Mouse (Mus musculus): ENCODE results near the gene Edem1. TPM values are rescaled to one million over a fixed set of nuclear protein-coding genes. Genes with fewer than 3 reads are reported as not detected.

Edem1 gene
- polyA plus RNA-seq, 1 experiment = 18.4 TPM

- H3K4me1 ChIP-seq (ENCODE audit: control insufficient read depth, insufficient read depth, low read length) = peaks cover 17% of the 10 kb centered on the region
- TF ChIP-seq POLR2A (IDR thresholded peaks at IDR 0.05; ENCODE audit: borderline replicate concordance, extremely low read depth, low read depth, low read length) (no peak), CTCF (IDR thresholded peaks at IDR 0.05; ENCODE audit: insufficient read depth, low read length) (no peak)
- WGBS = 37% methylated on average over 2 of the region's 2 CpGs
- no peak overlapping the region for H3K4me3 ChIP-seq (replicated peaks; ENCODE audit: extremely low read depth, low read depth, low read length)
- DNase-seq = peak; percentile 38
Measured at GRCm38 (mm10) chr6:108796706-108797105, 31.7 kb upstream of the Edem1 start.

DNA sequence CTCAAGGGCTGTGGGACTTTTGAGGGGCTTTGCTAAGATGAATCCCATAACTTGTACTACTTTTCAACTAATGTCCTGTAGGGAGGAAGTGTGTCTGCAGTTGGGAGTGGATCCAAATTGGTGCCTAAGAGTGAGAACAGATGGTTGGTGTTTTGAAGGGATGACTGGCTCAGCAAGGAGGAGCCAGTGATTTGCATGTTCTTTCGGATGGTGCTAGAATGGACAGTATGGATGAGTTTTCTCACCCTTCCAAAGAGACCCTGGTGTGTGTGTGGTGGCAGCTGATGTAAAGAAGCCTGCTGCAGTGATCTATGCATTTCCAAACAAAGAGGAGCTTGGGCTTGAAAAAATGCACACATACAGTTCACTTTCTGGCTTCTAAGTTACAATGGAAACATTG lies 23.2 kb upstream of the Edem1 start:
- H3K4me1 ChIP-seq (ENCODE audit: control insufficient read depth, insufficient read depth, low read length) = peaks cover 7% of the 10 kb centered on the region
- DNase-seq = no peak
- TF ChIP-seq POLR2A (IDR thresholded peaks at IDR 0.05; ENCODE audit: borderline replicate concordance, extremely low read depth, low read depth, low read length) (no peak), CTCF (IDR thresholded peaks at IDR 0.05; ENCODE audit: insufficient read depth, low read length) (no peak)
- no peak overlapping the region for H3K4me3 ChIP-seq (replicated peaks; ENCODE audit: extremely low read depth, low read depth, low read length)
- WGBS = 59% methylated on average over 1 of the region's 1 CpGs

- Histone ChIP-seq H3K4me3 (replicated peaks; ENCODE audit: extremely low read depth, low read depth, low read length) (no peak overlapping the region), H3K4me1 (ENCODE audit: control insufficient read depth, insufficient read depth, low read length) (peaks cover 7% of the 10 kb centered on the region)
- no peak for TF ChIP-seq POLR2A (IDR thresholded peaks at IDR 0.05; ENCODE audit: borderline replicate concordance, extremely low read depth, low read depth, low read length)
- no peak for TF ChIP-seq CTCF (IDR thresholded peaks at IDR 0.05; ENCODE audit: insufficient read depth, low read length)
- DNase-seq = no peak
- 70% methylated on average over 7 of the region's 7 CpGs for WGBS
Measured at GRCm38 (mm10) chr6:108805871-108806270, 22.6 kb upstream of the Edem1 start.

- TF ChIP-seq CTCF (IDR thresholded peaks at IDR 0.05; ENCODE audit: insufficient read depth, low read length) (no peak), POLR2A (IDR thresholded peaks at IDR 0.05; ENCODE audit: borderline replicate concordance, extremely low read depth, low read depth, low read length) (no peak)
- 68% methylated on average over 3 of the region's 3 CpGs for WGBS
- no peak overlapping the region for H3K4me3 ChIP-seq (replicated peaks; ENCODE audit: extremely low read depth, low read depth, low read length)
- no peak for DNase-seq
- peaks cover 7% of the 10 kb centered on the region for H3K4me1 ChIP-seq (ENCODE audit: control insufficient read depth, insufficient read depth, low read length)
Measured at GRCm38 (mm10) chr6:108807446-108807845, 21.0 kb upstream of the Edem1 start.

- TF ChIP-seq CTCF (IDR thresholded peaks at IDR 0.05; ENCODE audit: insufficient read depth, low read length) (no peak), POLR2A (IDR thresholded peaks at IDR 0.05; ENCODE audit: borderline replicate concordance, extremely low read depth, low read depth, low read length) (no peak)
- 71% methylated on average over 1 of the region's 1 CpGs for WGBS
Measured at GRCm38 (mm10) chr6:108808786-108809185, 19.7 kb upstream of the Edem1 start.

GRCm38 (mm10) chr6:108810237-108810636 lies 18.2 kb upstream of the Edem1 start:
- Histone ChIP-seq H3K4me1 (ENCODE audit: control insufficient read depth, insufficient read depth, low read length) (peaks cover 2% of the 10 kb centered on the region; the same call in 1 of the 2 replicates), H3K4me3 (replicated peaks; ENCODE audit: extremely low read depth, low read depth, low read length) (no peak overlapping the region)
- TF ChIP-seq CTCF (IDR thresholded peaks at IDR 0.05; ENCODE audit: insufficient read depth, low read length) (no peak), POLR2A (IDR thresholded peaks at IDR 0.05; ENCODE audit: borderline replicate concordance, extremely low read depth, low read depth, low read length) (no peak)
- DNase-seq = no peak
- WGBS = 75% methylated on average over 10 of the region's 10 CpGs

More at GRCm38 (mm10) chr6:108808786-108809185, 19.7 kb upstream of the Edem1 start:
- Histone ChIP-seq H3K4me3 (replicated peaks; ENCODE audit: extremely low read depth, low read depth, low read length) (no peak overlapping the region), H3K4me1 (ENCODE audit: control insufficient read depth, insufficient read depth, low read length) (peaks cover 7% of the 10 kb centered on the region)
- DNase-seq = no peak

- no peak overlapping the region for H3K4me3 ChIP-seq (replicated peaks; ENCODE audit: extremely low read depth, low read depth, low read length)
- H3K4me1 ChIP-seq (ENCODE audit: control insufficient read depth, insufficient read depth, low read length) = no peaks in the 10 kb centered on the region; the same call in 1 of the 2 replicates
- no peak for DNase-seq
- TF ChIP-seq POLR2A (IDR thresholded peaks at IDR 0.05; ENCODE audit: borderline replicate concordance, extremely low read depth, low read depth, low read length) (no peak), CTCF (IDR thresholded peaks at IDR 0.05; ENCODE audit: insufficient read depth, low read length) (no peak)
- 88% methylated on average over 2 of the region's 2 CpGs for WGBS
Measured at GRCm38 (mm10) chr6:108812134-108812533, 16.3 kb upstream of the Edem1 start.

- Histone ChIP-seq H3K4me3 (replicated peaks; ENCODE audit: extremely low read depth, low read depth, low read length) (no peak overlapping the region), H3K4me1 (ENCODE audit: control insufficient read depth, insufficient read depth, low read length) (no peaks in the 10 kb centered on the region)
- DNase-seq = no peak
- 79% methylated on average over 4 of the region's 4 CpGs for WGBS
- TF ChIP-seq CTCF (IDR thresholded peaks at IDR 0.05; ENCODE audit: insufficient read depth, low read length) = no peak
- no peak for TF ChIP-seq POLR2A (IDR thresholded peaks at IDR 0.05; ENCODE audit: borderline replicate concordance, extremely low read depth, low read depth, low read length)
Measured at GRCm38 (mm10) chr6:108817510-108817909, 10.9 kb upstream of the Edem1 start.

DNA sequence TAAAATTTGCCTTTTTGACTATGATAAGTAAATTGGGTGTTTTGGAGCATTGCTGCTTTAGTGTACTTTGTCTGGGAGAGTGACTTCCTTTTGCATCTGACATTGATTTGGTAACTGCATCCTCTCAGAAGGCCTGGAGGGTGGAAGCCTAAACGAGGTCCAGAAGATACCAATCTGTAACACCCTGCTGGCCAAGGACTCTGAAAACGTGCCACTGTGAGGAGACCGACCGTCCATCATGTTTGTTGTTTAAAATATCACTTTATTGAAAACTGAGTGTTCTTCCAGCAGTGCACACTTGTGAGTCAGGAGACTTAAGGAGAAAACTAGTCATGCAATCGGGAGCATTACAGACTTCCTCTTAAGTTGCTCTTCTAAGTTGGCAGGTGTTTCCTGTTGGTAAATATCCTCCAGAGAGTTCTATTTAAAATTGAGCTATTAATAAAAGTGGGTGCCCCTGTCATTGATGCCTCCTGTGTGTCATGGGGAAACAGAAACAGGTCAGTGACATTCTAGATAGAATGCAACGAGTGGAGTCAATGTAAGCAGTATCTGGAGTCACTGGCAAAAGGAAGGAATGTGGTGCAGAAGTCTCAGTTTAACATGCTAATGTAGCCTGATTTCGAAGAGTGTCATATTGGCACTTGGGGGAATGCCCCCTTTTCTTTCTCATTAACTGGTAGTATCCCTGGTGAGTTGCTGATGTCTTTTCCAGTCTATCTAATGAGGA lies 3.5 kb upstream of the Edem1 start:
- TF ChIP-seq CTCF (IDR thresholded peaks at IDR 0.05; ENCODE audit: insufficient read depth, low read length) = no peak
- no peak for TF ChIP-seq POLR2A (IDR thresholded peaks at IDR 0.05; ENCODE audit: borderline replicate concordance, extremely low read depth, low read depth, low read length)
- 20% methylated on average over 7 of the region's 7 CpGs for WGBS
- no peak for DNase-seq
- Histone ChIP-seq H3K4me3 (replicated peaks; ENCODE audit: extremely low read depth, low read depth, low read length) (no peak overlapping the region), H3K4me1 (ENCODE audit: control insufficient read depth, insufficient read depth, low read length) (peaks cover 11% of the 10 kb centered on the region)

DNA sequence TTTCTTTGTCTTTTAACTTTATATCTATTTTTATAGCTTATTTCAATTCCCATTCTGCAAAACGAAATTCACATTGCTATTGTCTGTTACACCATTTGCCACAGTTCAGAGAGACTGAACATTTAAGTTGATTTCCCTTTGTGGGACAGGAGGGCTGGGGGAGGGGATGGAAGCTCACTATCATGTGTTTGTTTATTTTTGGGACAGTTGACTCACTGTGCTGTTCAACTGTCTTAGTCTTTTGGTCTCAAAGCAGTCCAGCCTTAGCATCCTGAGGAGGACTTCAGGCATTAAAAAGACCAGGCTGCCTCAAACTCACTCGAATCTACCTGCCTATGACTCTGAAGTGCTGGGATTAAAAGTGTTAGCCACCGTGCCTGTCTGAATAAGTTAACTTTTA lies 2.4 kb upstream of the Edem1 start:
- TF ChIP-seq CTCF (IDR thresholded peaks at IDR 0.05; ENCODE audit: insufficient read depth, low read length) (no peak), POLR2A (IDR thresholded peaks at IDR 0.05; ENCODE audit: borderline replicate concordance, extremely low read depth, low read depth, low read length) (no peak)
- DNase-seq = no peak
- WGBS = 51% methylated on average over 3 of the region's 3 CpGs
- no peak overlapping the region for H3K4me3 ChIP-seq (replicated peaks; ENCODE audit: extremely low read depth, low read depth, low read length)
- peaks cover 14% of the 10 kb centered on the region for H3K4me1 ChIP-seq (ENCODE audit: control insufficient read depth, insufficient read depth, low read length)

Measured in lung, adult 2 months (tissue).